Mouse (Mus musculus) embryonic fibroblast, embryonic 13.5 days (primary cell): ENCODE measurements around the gene Neurod6.

Experiments
- CTCF ChIP-seq: IDR thresholded peaks from 2 replicates; pipeline ENCODE4 v1.5.1; 2011; ENCODE audit warnings: mild to moderate bottlenecking, control low read depth, low read length, moderate library complexity, borderline replicate concordance; ENCODE audit not compliant: insufficient read depth
- POLR2A ChIP-seq: IDR thresholded peaks from 2 replicates; pipeline ENCODE4 v1.6.1; 2011; ENCODE audit warnings: low read depth, mild to moderate bottlenecking, control low read depth, low read length, moderate library complexity

DNA sequence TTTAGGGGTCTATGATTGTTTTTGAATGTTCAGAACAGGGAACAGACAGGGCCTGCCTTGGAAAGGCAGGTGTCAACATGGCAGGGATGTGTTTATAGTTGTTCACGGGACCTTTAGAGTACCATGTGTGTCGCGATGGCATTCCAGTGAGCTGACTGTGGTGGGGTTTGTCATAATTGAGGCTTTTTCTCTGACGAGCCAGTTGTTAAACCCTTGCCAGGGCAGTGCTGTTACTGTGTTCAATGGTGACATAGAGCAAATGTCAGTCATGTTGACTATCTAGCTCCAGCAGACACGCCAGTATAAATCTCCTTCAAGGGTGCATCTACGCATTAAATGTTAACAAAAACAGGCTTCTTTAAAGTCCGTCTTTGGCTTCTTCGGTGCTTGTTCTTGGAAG is 31.5 kb downstream of the Neurod6 start:
- TF ChIP-seq CTCF (no peak), POLR2A (no peak)
